Mouse (Mus musculus) embryo, embryonic 9.5 days (tissue): ENCODE measurements around the gene Mrpl49.

ENCODE experiments used
- DNase-seq: peaks from one replicate; pipeline ENCODE4 v3.0.0-alpha.2; 2017; ENCODE audit errors: extremely low spot score

The Mrpl49 gene

DNA sequence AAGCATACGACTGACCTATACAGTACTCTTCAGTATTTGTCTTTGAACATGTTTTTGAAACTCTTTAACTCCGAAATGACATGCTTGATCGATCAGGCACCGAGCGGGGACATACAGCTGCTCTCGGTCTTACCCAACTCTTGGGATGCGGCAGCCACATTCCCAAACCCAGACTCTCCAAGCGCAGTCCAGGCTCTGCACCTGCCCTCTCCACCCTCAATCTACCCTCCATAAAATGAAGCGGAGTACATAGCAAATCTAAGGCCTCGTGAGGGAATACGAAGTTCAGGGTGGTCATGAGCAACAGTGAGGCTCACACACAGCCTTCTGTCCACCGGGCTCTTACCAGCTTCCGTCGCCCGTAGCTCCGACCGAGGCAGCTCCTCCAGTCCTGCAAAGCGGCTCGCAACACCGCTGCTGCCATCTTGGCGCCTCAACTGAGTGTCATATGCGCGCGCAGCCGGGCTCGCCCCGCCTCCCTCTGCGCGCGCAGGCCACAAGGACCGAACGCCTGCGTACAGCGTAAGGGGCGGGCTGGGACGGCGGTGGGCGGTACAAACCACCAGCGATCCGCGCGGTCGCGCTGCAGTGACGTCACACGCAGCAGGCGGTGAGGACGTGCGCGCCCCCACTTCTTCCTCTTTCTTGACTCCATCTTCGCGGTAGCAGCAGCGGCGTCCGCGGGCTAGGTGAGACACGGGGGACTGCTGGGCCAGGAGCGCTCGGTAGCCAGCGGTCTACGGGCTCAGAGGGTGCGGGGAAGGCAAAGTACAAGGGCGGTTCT is at the start of gene Mrpl49, which contains the start of gene Fau:
Gene Mrpl49, minus strand, starts transcription at position 473 of the 784 bp plus-strand sequence.
Gene Fau, plus strand, starts transcription at position 532 of the 784 bp plus-strand sequence.
- peak; percentile 98 for DNase-seq

DNA sequence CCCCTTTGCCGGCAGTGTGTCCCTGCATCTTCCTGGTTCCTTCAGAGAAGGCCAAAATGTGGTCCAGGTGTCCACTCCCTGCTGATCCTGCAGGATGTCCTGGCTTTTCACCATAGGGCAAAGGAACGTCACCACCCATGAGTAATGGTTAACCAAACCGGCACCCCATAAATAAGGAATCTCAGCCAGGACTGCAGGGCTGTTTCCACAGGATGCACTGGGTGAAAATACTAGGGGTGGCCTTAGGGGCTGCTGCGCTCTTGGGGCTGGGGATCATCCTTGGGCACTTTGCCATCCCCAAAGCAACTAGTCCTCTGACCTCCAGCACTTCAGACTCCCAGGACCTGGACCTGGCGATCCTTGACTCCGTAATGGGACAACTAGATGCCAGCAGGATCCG is 48.0 kb upstream of the Mrpl49 start, which contains the start of gene Naaladl1:
Gene Naaladl1, plus strand, starts transcription at position 197 of the 400 bp plus-strand sequence.
- no peak for DNase-seq

DNA sequence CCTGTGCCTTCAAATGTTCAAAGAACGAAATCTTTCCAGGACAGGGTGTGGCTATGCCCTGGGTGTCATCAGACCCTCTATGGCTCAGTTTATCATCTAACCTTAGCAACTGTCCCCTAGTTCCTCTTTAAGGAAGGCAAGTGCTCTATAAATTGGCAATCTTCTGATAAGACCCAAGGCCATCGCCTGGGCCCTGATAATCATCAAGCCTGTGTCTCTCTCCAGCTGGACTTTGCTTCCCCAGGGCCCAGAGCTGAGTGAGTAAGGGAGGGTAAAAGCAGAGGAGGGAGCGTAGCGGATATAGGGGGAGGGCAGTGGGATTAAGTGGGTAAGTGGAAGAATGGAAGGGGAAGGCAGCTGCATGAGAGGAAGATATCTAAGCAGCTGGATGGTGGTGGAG is 46.9 kb upstream of the Mrpl49 start:
- no peak for DNase-seq

DNA sequence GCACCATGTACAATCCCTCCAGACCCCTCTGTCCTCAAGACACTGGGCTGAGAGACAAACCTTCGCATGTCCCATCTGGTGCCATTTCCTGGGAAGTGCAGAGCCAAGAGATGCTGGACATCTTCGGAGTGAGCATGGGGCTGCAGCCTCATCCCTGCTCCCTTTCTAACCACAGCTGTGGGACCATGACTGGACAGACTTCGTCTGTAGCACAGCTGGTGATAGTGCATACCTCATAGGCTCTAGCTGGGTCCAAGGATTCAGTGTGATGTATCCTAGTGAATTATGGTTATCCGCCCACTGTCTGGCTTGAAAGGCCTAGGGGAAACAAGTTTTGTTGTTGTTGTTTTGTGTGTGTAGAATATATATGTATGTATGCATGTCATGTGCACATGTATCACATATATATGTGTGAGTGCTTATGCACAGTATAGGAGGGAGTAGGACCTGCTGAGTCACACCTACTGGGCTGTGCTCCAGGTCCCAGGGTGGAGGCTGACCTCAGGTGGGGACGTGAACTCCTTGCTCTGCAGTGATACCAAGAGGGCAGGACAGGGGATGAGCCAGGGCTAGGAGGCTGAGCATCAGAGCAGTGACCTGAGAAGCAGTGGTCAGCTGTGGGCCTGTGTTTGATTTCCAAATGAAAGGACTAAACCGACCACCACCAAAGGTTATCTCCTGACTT is 44.7 kb upstream of the Mrpl49 start:
- no peak for DNase-seq

DNA sequence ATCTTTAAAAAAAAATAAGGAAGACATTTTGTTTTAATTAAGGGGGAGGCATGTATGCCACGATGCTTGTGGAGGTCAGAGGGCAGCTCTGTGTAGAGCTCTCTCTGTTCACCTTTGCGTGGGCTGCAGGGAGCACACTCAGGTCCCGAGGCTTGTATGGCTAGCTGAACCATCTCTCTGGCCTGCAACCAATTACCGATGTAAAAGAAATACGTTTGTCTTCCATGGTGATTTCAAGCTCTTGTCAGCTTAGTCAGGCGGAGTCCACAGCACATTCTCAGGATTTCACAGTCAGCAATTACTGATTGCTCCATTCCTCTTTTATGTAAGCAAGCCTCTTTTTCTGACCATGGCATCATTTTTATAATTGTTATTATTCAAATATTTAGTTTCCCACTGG is 43.6 kb upstream of the Mrpl49 start:
- no peak for DNase-seq

DNA sequence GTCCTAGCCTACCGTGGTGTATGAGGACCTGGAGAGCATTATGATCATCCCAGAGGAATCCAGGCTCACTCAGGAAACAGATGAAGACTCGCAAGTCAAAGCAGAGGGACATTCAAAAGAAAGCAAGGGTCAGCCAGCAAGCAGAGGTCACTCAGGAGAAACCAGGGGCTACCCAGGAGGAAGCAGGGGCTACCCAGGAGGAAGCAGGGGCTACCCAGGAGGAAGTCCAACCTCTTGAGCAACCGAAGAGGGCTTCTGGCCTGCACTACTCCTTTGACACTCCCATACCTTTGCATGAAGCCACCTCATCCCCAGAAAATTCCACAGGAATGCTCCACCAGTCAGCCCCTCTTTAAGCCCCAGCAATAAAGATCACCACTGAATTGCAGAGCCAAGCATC is 40.3 kb upstream of the Mrpl49 start:
- no peak for DNase-seq

DNA sequence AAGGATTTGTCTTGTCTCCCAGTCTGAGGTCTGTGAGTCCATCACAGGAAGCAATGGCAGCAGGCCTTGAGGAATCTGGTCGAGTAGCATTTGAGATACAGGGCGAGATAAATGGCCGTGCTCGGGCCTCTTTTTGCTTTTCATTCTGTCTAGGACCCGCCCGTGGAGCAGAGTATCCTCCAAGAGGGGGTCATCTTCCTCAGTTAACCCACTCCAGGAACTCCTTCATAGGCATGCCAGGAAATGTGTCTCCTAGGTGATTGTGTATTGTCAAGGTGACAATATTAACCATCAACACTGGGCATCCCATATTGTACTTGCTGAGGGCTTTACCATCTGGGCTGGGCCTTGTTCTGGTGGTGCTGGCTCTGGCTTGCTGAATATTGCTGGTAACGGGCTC is 36.5 kb upstream of the Mrpl49 start, which contains the start of gene AC131692.1:
Gene AC131692.1, plus strand, starts transcription at position 301 of the 400 bp plus-strand sequence.
- no peak for DNase-seq

DNA sequence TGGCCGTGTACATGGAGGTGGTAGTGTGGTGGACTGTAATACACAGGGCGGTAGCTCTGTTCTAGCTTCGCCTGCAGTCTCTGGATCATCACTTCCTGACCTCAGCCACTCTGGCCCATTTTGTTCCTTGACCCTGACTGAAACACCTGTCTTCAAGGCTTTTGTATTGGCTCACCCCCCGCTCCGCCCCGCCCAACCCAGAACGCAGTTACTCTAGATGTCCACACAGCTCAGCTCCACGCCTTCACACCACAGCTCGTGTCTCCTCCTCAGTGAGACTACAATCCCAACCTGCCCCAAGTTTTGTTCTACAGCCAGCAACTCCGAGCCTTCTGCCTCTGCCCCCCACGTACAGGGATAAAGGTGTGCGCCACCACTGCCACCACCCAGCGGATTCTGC is 31.3 kb upstream of the Mrpl49 start:
- no peak for DNase-seq

DNA sequence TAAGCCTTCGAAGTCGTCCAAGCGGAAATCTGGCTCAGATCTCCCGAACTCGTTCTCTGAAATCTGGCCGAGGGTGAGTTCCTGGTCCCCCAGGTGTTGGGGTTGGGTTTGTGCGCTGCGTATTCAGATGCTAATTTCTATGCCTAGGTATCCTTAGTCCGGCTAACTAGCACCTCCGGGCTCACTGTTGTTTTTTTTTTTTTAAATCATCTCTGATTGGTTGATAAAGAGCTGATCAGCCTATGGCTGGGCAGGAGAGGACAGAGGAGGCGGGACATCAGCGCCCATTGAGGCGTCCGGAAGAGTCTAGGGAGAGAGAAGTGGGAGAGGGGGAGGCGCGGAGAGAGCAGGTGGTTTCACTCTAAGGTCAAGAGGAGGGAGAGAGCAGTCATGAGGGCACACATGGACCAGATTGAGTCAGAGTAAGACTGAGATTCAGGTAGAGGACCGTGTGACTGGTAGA is 27.9 kb upstream of the Mrpl49 start:
- peak; percentile 76 for DNase-seq

DNA sequence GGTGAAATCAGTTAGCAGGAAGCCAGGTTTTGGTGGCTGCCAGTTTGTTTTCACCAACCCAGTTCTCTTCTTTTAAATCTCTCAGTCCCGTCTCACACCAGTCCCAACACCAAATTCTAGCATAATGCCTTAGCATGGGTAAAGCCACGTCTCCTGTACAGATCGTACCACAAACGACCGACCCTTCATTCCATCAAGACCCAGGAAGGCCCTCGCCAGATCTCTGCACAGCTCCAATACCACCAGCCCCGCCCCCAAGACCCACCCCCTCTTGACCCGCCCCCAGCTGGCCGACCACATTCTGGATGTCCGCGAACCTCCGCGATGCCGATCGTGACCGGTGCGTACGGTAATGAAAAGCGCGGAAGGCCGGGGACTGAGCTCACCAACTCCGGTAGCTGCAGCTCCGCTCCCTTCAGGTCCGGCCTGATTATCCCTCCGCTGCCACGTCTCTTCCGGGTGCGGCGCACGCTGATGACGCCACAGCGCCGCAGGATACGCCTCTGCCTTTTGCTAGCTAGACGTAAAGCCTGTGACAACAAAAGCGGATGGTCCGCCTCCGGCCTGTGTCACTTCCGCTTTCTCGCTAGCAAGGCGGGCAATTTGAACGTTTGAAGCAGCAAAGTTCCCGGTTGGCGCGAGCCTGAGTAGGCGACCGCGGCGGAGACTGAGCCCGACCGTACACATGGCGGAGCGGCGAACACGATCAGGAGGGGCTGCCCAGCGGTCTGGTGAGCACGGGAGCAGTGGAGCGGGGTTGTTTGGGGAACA is 27.1 kb upstream of the Mrpl49 start, which contains the start of the genes Zfpl1 and Cdca5:
Gene Zfpl1, minus strand, starts transcription at position 479 of the 771 bp plus-strand sequence.
Gene Cdca5, plus strand, starts transcription at position 506 of the 771 bp plus-strand sequence.
- DNase-seq = peak; percentile 97

DNA sequence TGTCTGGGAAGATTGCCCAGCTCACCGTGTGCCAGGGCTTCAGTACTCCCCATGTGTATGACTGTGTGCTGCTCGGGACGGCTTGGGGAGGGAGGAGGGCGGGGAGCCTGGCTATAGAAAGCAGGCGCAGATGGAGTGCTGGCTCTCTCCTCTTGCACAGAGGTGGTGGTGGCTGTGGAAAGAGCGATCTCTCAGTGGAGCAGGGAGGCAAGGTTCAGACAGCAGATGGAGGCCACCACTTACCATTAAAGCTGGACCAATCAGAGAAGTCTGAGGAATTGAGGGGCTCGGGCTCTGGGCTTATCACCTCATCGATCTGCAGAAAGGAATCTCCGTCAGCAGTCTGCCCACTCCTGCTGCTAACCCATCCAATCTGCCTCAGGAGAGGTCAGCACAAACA is 24.6 kb upstream of the Mrpl49 start, which contains the start of gene Gm28374:
Gene Gm28374, minus strand, starts transcription at position 101 of the 400 bp plus-strand sequence.
- no peak for DNase-seq

DNA sequence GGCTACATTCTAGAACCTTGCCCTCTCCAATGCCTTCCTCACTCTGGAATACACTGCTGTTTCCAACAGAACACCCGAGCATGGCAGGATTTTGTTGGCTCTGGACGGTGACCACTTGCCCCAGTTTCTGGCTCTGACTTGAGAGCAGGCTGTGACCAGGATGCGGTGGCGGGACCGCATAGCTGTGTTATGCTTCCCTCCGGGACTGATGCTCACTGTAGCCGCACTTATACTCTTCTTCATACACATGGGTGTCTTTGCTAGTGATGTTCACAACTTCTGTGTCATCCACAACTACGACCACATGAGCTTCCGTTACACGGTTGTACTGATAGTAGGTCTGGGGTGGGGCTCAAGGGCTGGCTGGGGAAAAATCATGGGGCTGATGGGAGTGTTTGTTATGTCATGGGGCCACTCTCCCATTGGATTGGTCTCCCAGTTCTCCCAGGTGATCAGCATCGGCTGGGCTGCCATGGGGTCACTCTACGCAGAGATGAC is 22.4 kb upstream of the Mrpl49 start, which contains the start of gene Tmem262:
Gene Tmem262, plus strand, starts transcription at position 51 of the 498 bp plus-strand sequence.
- no peak for DNase-seq

DNA sequence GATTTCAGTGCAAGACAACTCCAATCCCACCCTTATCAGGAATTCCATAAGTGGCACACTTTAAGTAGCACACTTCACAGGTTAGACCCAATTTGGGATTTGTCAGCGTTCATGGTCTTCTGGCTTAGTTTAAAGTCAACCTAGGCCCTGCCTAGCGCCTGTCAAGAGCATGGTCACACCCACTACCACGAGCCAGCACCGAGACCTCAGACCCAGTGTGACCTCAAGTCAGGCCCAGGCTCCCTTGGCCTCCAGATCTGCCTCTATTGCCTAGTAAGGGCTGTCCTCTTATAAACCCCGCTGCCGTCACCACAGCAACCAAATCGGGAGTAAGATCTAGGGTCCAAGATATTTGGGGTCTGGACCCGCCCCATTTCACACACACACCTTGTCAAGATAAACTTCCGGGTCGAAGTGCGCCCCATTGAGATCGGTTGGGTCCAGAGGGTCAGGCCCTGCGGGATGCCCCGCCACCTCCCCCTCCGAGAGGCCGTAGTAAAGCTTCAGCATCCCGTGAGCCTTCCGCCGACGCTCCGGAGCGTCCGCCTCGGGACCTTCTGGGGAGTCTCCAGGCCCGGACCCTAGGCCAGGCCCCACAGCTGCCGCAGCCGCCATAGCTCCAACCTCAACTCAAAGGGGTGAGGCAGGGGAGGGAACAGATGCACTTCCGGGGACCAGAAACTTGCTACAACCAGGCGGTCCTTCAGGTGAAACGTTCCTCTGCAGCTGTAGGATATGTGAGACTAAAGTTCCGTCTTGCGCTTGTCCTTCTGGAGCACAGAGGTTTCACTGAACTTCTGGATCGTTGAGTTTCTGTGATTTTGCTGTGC is 19.2 kb upstream of the Mrpl49 start, which contains the start of gene Vps51:
Gene Vps51, minus strand, starts transcription at position 668 of the 830 bp plus-strand sequence.
- peak; percentile 91 for DNase-seq

DNA sequence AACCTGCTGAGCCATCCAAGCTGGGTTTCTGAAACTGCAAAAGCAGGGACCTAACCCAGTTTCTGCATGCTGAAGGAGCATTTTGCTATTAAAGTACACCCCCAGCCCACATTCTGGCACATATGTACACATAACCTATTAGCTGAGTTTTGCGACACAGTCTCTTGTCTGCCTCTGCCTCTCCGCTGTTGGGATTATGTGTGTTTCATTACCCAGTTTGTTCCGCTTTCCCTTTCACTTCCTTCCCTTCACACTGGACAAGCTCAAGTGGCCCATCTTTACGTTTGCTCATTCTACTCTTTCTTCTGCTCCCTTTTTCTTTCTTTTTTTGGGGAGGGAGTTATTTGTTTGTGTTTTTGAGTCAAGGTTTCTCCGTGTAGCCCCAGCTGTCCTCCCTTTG is 16.3 kb upstream of the Mrpl49 start:
- no peak for DNase-seq

DNA sequence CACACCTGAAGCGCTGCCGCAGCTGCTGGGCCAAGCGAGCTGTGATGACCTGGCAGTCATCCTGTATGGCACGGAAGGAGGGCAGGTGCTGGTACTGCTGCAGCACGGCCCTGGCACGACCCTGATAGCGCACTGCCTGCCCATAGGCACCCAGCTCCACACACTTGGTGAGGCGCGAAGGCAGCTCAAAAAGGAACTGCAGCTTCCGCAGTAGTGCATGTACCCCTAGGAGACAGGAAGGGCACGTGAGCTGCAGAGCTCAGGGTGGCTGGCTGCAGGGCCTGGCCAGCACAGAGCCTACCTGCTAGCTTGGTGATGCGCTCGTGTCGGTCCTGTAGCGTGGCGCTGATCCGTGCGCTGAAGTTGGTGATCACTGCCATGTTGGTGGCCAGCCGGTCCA is 13.7 kb upstream of the Mrpl49 start:
- no peak for DNase-seq

DNA sequence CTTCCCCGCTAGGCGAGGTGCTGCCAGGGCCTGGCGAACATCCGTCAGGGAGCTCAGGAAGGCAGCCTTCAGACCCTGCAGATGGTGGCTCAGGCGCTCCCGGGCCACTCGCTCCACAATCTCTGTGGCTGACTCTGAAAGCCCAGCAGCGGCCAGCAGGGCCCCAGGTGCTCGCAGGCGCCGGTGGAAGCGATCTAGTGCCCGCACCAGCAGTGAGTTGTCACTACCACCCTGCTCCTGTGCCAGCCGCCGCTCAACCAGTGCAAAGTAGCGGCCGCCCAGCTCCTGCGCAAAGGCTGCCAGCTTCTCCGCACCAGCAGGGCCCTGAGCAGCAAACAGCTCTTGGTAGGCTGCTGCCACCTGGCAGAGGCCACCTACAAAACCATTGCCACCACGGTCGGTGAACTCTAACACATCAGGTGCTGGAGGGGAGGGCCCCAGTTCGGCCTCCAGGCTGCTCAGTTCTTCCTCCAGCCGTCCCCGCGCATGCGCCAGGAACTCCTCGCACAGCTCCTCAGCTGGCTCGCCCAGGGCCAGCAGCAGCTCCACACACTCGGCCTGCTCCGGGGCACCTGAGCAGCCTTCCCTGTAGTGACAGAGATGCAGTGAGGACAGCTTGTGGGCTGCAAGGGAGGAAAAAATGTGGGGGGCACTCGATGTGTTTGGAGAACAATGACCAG is 13.1 kb upstream of the Mrpl49 start:
- DNase-seq = no peak

DNA sequence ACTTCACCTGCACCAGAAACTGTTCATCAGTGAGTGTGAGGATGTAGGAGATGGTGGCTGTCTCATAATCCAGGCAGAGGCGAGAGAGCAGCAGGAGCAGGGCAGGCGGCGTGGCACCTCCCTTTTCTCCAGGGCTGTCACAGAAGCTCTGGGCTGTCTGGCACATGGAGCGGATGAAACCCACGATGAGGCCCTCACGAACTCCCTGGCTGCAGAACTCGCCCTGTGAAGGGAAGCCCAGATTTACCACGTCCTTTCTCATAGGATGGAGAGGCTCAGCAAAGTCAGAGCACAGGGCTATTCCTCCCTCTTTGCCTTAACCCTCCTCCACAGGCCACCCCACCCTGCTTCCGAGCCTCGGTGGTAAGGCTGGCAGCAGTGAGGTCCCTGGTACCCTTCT is 12.3 kb upstream of the Mrpl49 start:
- DNase-seq = no peak

DNA sequence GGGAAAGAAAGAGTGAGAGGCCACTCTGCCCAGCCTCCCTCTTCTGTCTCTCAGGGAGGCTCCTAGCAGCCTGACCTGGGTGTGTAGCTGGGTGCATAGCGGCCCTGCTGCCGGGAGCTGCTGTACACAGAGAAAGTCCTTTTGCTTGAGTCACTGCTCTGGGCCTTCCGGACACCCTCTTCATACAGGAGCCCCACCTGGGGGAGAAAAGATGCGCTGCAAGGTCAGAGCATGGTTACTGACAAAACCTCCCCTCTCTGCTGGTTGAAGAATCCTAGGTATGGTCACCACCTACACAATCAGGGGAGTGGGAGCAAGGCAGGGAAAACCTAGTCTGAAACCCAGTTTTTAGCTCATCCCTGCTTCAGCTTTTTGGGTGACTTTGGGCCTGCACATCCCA is 11.4 kb upstream of the Mrpl49 start:
- DNase-seq = no peak

DNA sequence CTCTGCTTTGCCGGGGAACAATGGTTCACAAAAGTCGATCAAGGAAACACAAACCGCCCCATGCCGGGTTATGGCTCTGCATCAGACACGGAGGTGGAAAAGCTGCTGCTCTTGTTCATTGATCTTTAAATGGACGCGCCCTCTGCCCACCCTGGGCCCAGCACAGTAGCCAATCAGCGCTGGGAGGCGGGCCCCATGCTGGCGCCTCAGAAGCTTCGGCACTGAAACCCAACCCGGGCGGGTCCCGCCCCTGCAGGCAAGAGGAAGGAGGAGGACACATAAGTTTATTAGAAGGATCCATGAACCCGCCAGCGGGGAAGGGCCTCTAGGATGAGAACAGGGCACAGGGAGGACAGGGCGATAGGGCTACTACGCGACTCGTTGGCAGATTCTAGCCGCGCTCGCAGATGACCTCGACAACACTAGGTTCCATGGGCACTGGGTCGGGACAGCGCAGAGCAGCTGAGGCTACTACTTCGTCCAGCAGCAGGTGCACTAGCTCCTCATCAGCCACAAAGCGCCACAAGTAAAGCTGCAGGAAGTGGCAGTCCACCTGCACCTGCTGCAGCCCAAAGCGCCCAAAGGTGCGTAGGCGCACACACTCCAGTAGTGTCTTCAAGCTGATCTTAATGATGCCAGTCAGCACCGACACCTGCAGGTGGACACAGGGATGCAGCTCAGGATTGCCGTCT is 10.3 kb upstream of the Mrpl49 start, which contains the start of gene Tm7sf2:
Gene Tm7sf2, minus strand, starts transcription at position 650 of the 692 bp plus-strand sequence.
- peak; percentile 89 for DNase-seq
